Mouse (Mus musculus): ENCODE data around the gene Slc11a1.

GRCm38 (mm10) chr1:74395290-74395689 is 20.3 kb downstream of the Slc11a1 start:
- TF ChIP-seq CTCF (IDR thresholded peaks at IDR 0.05; ENCODE audit: insufficient read depth, low read depth, low read length) (no peak), POLR2A (IDR thresholded peaks at IDR 0.05; ENCODE audit: insufficient read depth, low read depth, low read length) (no peak)
